Mouse (Mus musculus) ovary, adult 18-20 months (tissue): ENCODE data around the gene Fgfr2.
A peak's percentile ranks its signal among the peaks of the same experiment; 100 is the strongest.

Source experiments
- DNase-seq: peaks from one replicate; pipeline ENCODE4 v3.0.0; 2022; ENCODE audit warnings: low spot score, mixed read lengths

Fgfr2 gene

GRCm38 (mm10) chr7:132816528-132816927, 306.6 kb downstream of the Fgfr2 start:
- no peak for DNase-seq

GRCm38 (mm10) chr7:132815081-132815480, 308.1 kb downstream of the Fgfr2 start:
- no peak for DNase-seq

- no peak for DNase-seq
Measured at GRCm38 (mm10) chr7:132814089-132814450, 309.1 kb downstream of the Fgfr2 start.

- DNase-seq, result no peak
Measured at GRCm38 (mm10) chr7:132813416-132814088, 309.6 kb downstream of the Fgfr2 start, which contains the start of gene Fam53b. TSS of gene Fam53b (minus strand) at chr7:132813886.

- no peak for DNase-seq
Measured at GRCm38 (mm10) chr7:132812619-132813415, 310.3 kb downstream of the Fgfr2 start.

- no peak for DNase-seq
Measured at GRCm38 (mm10) chr7:132811716-132812618, 311.2 kb downstream of the Fgfr2 start.

- DNase-seq, result peak; percentile 78
Measured at GRCm38 (mm10) chr7:132810879-132811278, 312.3 kb downstream of the Fgfr2 start.

- DNase-seq, result no peak
Measured at GRCm38 (mm10) chr7:132810368-132810767, 312.8 kb downstream of the Fgfr2 start.

- DNase-seq, result no peak
Measured at GRCm38 (mm10) chr7:132809721-132810120, 313.4 kb downstream of the Fgfr2 start.

- no peak for DNase-seq
Measured at GRCm38 (mm10) chr7:132808841-132809682, 314.1 kb downstream of the Fgfr2 start.

GRCm38 (mm10) chr7:132808051-132808796, 314.9 kb downstream of the Fgfr2 start:
- no peak for DNase-seq

- no peak for DNase-seq
Measured at GRCm38 (mm10) chr7:132806926-132807857, 316.0 kb downstream of the Fgfr2 start.

GRCm38 (mm10) chr7:132806286-132806685, 316.9 kb downstream of the Fgfr2 start:
- DNase-seq, result no peak

GRCm38 (mm10) chr7:132804951-132805350, 318.2 kb downstream of the Fgfr2 start:
- no peak for DNase-seq

GRCm38 (mm10) chr7:132804461-132804860, 318.7 kb downstream of the Fgfr2 start:
- DNase-seq, result no peak

GRCm38 (mm10) chr7:132803962-132804361, 319.2 kb downstream of the Fgfr2 start:
- DNase-seq, result no peak

- no peak for DNase-seq
Measured at GRCm38 (mm10) chr7:132803336-132803735, 319.8 kb downstream of the Fgfr2 start.

- DNase-seq, result no peak
Measured at GRCm38 (mm10) chr7:132802691-132803090, 320.5 kb downstream of the Fgfr2 start.

GRCm38 (mm10) chr7:132802066-132802465, 321.1 kb downstream of the Fgfr2 start:
- DNase-seq, result no peak

- DNase-seq, result no peak
Measured at GRCm38 (mm10) chr7:132801509-132801908, 321.6 kb downstream of the Fgfr2 start.
